Mouse (Mus musculus): ENCODE measurements around the gene Krt36.

DNA sequence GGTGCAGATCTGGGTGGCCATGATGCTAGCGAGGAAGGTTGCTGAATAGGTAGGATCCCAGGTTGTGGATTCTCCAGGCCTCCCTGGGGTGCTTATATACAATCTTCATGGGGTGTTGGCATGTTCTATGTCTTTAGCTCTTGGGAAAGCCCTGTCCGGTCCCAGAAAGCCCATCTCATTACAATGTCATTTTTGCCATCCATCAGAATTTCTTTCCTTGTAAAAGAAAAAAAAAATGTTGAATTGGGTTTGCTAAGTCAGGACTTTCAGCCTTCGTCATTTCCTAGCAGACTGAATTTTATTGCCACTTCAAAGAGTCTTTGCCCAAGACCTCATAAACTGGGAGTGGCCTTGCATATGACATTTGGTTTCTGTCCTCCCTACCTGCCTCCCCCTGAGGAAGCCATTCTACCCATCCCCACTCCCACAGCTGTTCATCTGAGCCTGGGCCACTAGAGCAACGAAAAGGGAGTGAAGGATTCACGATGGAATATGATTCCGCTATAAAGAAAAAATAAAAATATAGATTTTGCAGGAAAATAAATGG is at the start of gene Krt36:
- TF ChIP-seq CTCF (IDR thresholded peaks at IDR 0.05; ENCODE audit: low read depth) (no peak), EP300 (IDR thresholded peaks at IDR 0.05; ENCODE audit: low read depth) (no peak)

Data from heart, postnatal 0 days (tissue).